Mouse (Mus musculus) spleen, postnatal 4 days (tissue): ENCODE results near the gene Pold3.
"Not testable (repeated sequence)": the region's sequence is repeated elsewhere in the genome, so short reads cannot be mapped to it uniquely, and the experiment has no call there.

Experiments
- DNase-seq, 2 experiments: peaks; one replicate each; pipeline ENCODE4 v3.0.0; 2022; ENCODE audit warnings: low spot score in 2 of 2

Gene Pold3

GRCm38 (mm10) chr7:100111506-100111905 lies 9.9 kb downstream of the Pold3 start:
- no peak for DNase-seq

GRCm38 (mm10) chr7:100108341-100108740 lies 13.0 kb downstream of the Pold3 start:
- DNase-seq: no peak

GRCm38 (mm10) chr7:100104677-100105076 lies 16.7 kb downstream of the Pold3 start:
- no peak for DNase-seq

GRCm38 (mm10) chr7:100100031-100100595 lies 21.3 kb downstream of the Pold3 start:
- no peak for DNase-seq

- no peak for DNase-seq
Observed at GRCm38 (mm10) chr7:100086891-100087290, 34.5 kb downstream of the Pold3 start.

- no peak for DNase-seq
Observed at GRCm38 (mm10) chr7:100086159-100086755, 35.1 kb downstream of the Pold3 start.

- DNase-seq: no peak
Observed at GRCm38 (mm10) chr7:100083812-100084211, 37.6 kb downstream of the Pold3 start.

GRCm38 (mm10) chr7:100082836-100083235 lies 38.5 kb downstream of the Pold3 start:
- DNase-seq: no peak

GRCm38 (mm10) chr7:100080087-100080781 lies 41.1 kb downstream of the Pold3 start:
- no peak for DNase-seq

GRCm38 (mm10) chr7:100077071-100077470 lies 44.3 kb downstream of the Pold3 start:
- DNase-seq: no peak

- DNase-seq: no peak
Observed at GRCm38 (mm10) chr7:100076296-100076695, 45.1 kb downstream of the Pold3 start.

GRCm38 (mm10) chr7:100073959-100074358 lies 47.4 kb downstream of the Pold3 start:
- no peak for DNase-seq

GRCm38 (mm10) chr7:100052991-100053390 lies 68.4 kb downstream of the Pold3 start:
- DNase-seq: not testable (repeated sequence)

GRCm38 (mm10) chr7:100051904-100052303 lies 69.5 kb downstream of the Pold3 start:
- DNase-seq: no peak

GRCm38 (mm10) chr7:100046486-100046885 lies 74.9 kb downstream of the Pold3 start:
- DNase-seq: no peak

GRCm38 (mm10) chr7:100043605-100044031 lies 77.7 kb downstream of the Pold3 start:
- no peak for DNase-seq

- DNase-seq: no peak
Observed at GRCm38 (mm10) chr7:100043096-100043495, 78.3 kb downstream of the Pold3 start.

GRCm38 (mm10) chr7:100042120-100042519 lies 79.2 kb downstream of the Pold3 start:
- DNase-seq: no peak

GRCm38 (mm10) chr7:100036495-100036894 lies 84.9 kb downstream of the Pold3 start:
- no peak for DNase-seq

- no peak for DNase-seq
Observed at GRCm38 (mm10) chr7:100036050-100036449, 85.3 kb downstream of the Pold3 start.

GRCm38 (mm10) chr7:100034815-100035463 lies 86.4 kb downstream of the Pold3 start:
- DNase-seq: no peak

GRCm38 (mm10) chr7:100033672-100034071 lies 87.7 kb downstream of the Pold3 start:
- DNase-seq: no peak
